Mouse (Mus musculus): ENCODE measurements around the gene Rassf6. TPM values are rescaled to one million over a fixed set of nuclear protein-coding genes. Genes with fewer than 3 reads are reported as not detected.
A peak's percentile ranks its signal among the peaks of the same experiment; 100 is the strongest.

Rassf6 gene
- not detected for total RNA-seq (2021)
- long read RNA-seq, experiment 1, result 0 reads
- long read RNA-seq, experiment 2, result 0 reads

- intact Hi-C loops (cut with DNase I), result no loop called here
- DNase-seq, result peak in 1 of 2 experiments; percentile 9
Measured at GRCm38 (mm10) chr5:90640286-90641217, at the start of gene Rassf6. Gene Rassf6, minus strand, starts transcription at chr5:90640657.

- intact Hi-C loops (cut with DNase I), result no loop called here
- DNase-seq, result peak in 1 of 2 experiments; percentile 20
Measured at GRCm38 (mm10) chr5:90689426-90690128, 49.1 kb upstream of the Rassf6 start.

- intact Hi-C loops (cut with DNase I), result no loop called here
- no peak for DNase-seq
Measured at GRCm38 (mm10) chr5:90687913-90688312, 47.5 kb upstream of the Rassf6 start.

GRCm38 (mm10) chr5:90684994-90685393, 44.5 kb upstream of the Rassf6 start:
- intact Hi-C loops (cut with DNase I), result no loop called here
- no peak for DNase-seq

GRCm38 (mm10) chr5:90681842-90682241, 41.4 kb upstream of the Rassf6 start:
- intact Hi-C loops (cut with DNase I), result no loop called here
- no peak for DNase-seq

GRCm38 (mm10) chr5:90677560-90677959, 37.1 kb upstream of the Rassf6 start:
- intact Hi-C loops (cut with DNase I), result no loop called here
- DNase-seq, result no peak

GRCm38 (mm10) chr5:90661852-90662251, 21.4 kb upstream of the Rassf6 start:
- DNase-seq, result no peak
- intact Hi-C loops (cut with DNase I), result loop anchor here (2.0 kb wide), 3 partner anchors 123 to 247 kb away; no protein-coding TSS in a partner anchor

- intact Hi-C loops (cut with DNase I), result loop anchor here (2.0 kb wide), 2 partner anchors 207 to 247 kb away; no protein-coding TSS in a partner anchor
- peak; percentile 40 to 69 for DNase-seq
Measured at GRCm38 (mm10) chr5:90661436-90661835, 21.0 kb upstream of the Rassf6 start.

GRCm38 (mm10) chr5:90660411-90660810, 20.0 kb upstream of the Rassf6 start:
- no peak for DNase-seq
- intact Hi-C loops (cut with DNase I), result loop anchor here (2.0 kb wide), 2 partner anchors 208 to 248 kb away; no protein-coding TSS in a partner anchor

GRCm38 (mm10) chr5:90656681-90657080, 16.2 kb upstream of the Rassf6 start:
- intact Hi-C loops (cut with DNase I), result loop anchor here (10.0 kb wide), 1 partner anchor 252 kb away; no protein-coding TSS in a partner anchor
- DNase-seq, result no peak

GRCm38 (mm10) chr5:90655891-90656290, 15.4 kb upstream of the Rassf6 start:
- intact Hi-C loops (cut with DNase I), result loop anchor here (10.0 kb wide), 1 partner anchor 251 kb away; no protein-coding TSS in a partner anchor
- DNase-seq, result no peak

GRCm38 (mm10) chr5:90654798-90655197, 14.3 kb upstream of the Rassf6 start:
- intact Hi-C loops (cut with DNase I), result loop anchor here (5.0 to 10.0 kb wide), 2 partner anchors 250 to 452 kb away; no protein-coding TSS in a partner anchor
- no peak for DNase-seq

- peak; percentile 32 to 72 for DNase-seq
- intact Hi-C loops (cut with DNase I), result loop anchor here (1.0 to 10.0 kb wide), 3 partner anchors 51 to 450 kb away; no protein-coding TSS in a partner anchor
Measured at GRCm38 (mm10) chr5:90652724-90653123, 12.3 kb upstream of the Rassf6 start.

GRCm38 (mm10) chr5:90650466-90651150, 10.2 kb upstream of the Rassf6 start:
- no peak for DNase-seq
- intact Hi-C loops (cut with DNase I), result loop anchor here (5.0 to 10.0 kb wide), 2 partner anchors 246 to 448 kb away; no protein-coding TSS in a partner anchor

- DNase-seq, result no peak
- intact Hi-C loops (cut with DNase I), result no loop called here
Measured at GRCm38 (mm10) chr5:90647473-90647872, 7.0 kb upstream of the Rassf6 start.

GRCm38 (mm10) chr5:90646398-90646797, 5.9 kb upstream of the Rassf6 start:
- no peak for DNase-seq
- intact Hi-C loops (cut with DNase I), result no loop called here

- intact Hi-C loops (cut with DNase I), result no loop called here
- DNase-seq, result no peak
Measured at GRCm38 (mm10) chr5:90645579-90645978, 5.1 kb upstream of the Rassf6 start.

- intact Hi-C loops (cut with DNase I), result no loop called here
- DNase-seq, result no peak
Measured at GRCm38 (mm10) chr5:90641218-90641610, 757 bp upstream of the Rassf6 start.

- no peak for DNase-seq
- intact Hi-C loops (cut with DNase I), result no loop called here
Measured at GRCm38 (mm10) chr5:90634885-90635284, 5.6 kb downstream of the Rassf6 start.

GRCm38 (mm10) chr5:90628530-90628929, 11.9 kb downstream of the Rassf6 start:
- no peak for DNase-seq
- intact Hi-C loops (cut with DNase I), result no loop called here
